Mouse (Mus musculus): Measurements from ENCODE around the gene Anxa7.

DNA sequence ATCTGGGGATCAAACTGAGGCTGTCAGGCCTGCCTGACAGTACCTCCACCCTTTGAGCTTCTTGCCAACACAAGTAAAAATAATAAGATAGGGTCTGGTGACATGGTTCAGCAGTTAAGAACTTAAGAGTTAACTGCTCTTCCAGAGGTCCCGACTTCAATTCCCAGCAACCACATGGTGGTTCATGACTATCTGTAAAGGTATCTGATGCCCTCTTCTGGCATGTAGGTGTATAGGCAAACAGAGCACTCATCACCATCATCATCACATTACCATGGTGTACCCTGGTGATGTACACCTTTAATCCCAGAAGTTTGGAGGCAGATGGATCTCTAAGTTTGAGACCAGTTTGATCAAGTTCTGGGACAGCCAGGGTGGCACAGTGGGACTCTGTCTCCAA, 51.3 kb downstream of the Anxa7 start:
- no peak for TF ChIP-seq EP300 (IDR thresholded peaks at IDR 0.05)
- 0 out of 2 replicates have a peak, but pooled peaks have one; percentile 8 for TF ChIP-seq CTCF (IDR thresholded peaks at IDR 0.05)

Data from lung, postnatal 0 days (tissue).